Mouse (Mus musculus) frontal cortex, postnatal 14 days (tissue): ENCODE measurements around the gene Cdkn2a.

Experiments
- DNase-seq, 2 experiments: peaks; one replicate each; pipeline ENCODE4 v3.0.0; 2022; ENCODE audit warnings: low spot score in 2 of 2

Gene Cdkn2a

DNA sequence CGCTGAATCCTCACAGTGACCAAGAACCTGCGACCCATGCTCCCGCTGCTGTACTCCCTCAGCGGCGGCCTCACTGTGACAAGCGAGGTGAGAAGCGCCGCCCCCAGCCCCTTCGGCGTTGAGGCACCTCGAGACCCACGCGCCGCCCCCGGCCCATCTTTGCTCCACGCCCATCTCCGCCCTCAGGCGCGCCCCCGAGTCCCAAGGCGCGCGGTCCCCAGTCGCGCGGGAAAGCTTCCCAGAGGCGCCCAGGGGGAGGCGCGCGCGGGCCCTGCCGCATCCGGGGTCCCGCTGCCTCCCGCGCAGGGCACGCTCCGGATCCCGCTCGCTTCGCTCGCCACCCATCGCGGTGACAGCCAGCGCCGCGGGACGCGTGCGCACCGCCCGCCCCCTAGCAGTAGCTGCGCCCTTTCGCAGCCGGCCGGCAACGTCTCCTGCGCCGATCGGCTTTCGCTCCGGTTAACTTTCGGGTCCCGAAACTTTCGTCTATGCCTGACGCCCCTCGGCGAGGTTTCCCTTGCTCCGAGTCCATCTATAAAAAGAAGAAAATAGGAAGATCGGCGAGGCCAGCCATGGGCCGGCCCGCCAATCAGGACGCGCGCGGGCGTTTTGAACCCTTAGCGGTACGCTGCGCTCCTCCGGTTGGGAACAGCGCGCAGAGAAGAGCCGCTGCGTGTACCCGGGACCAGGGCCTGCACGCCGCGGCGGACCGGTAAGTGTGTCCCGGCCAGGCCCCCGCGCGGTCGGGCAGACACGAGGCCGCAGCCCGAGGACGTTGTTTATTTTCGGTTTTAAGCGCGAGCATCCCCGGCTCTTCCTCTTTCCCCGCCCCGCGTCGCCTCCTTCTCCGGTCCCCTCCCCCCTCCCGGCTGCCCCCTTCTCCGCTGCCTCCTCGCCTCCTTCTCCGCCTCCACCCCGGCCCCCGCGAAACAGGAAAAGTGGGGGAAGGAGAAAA lies at the start of gene Cdkn2a:
Gene Cdkn2a, minus strand, starts transcription at position 168 of the 955 bp plus-strand sequence.
- peak; percentile 13 to 25 for DNase-seq

DNA sequence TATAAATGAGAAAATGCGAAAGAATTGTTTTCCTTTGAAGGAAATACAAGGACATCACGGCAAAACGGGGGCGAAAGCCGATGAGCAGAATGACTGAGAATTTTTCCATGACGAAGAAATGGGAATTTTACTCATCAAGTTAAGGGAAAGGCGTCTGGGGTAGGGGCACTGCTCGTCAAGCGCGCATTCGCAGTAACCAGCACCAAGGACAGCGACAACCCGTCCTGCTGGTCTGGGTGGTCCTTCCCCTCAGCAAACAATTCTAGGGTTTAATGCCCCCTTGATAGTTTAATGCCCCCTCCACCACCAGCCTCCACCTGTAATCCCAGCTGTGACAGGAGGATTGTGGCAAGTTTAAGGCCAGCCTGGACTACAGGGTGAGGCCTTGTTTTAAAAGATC lies 19.0 kb upstream of the Cdkn2a start:
- no peak for DNase-seq

DNA sequence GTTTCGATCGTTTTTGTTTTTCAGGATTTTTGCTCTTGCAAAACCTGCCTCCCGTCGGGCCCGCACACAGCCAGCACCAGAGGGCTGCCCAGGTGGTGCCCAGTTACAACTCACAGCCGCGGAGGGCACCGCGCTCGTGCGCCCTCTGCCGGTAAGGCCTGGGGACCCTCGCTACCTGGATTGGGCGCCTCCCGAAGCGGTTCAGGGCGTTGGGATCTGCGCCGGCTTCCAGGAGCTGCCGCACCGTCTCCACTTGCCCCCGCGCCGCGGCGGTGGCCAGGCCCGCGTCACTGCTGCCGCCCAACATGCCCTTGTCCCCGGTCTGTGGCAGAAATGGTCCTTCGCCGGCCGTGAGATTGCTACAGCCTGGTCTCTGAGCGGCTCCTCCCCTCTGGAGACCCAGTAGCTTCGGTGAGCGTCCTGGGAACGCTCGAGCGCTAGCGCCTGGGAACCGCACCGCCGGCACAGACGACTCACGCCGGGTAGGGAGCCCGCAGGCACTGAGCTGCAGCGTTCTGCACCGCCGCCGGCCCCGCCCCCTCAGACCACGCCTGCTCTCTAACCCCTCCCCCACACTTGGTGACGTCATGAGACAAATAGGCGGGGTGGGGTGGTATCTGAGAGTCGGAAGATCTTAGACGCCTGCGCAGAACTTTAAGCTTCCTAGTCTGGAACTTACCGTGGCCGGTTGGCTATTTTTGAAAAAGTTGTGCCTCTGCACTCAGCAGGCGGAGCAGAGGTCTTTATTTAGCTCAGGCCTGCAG lies 16.2 kb upstream of the Cdkn2a start, which contains the start of gene Cdkn2b:
Gene Cdkn2b, minus strand, starts transcription at position 549 of the 764 bp plus-strand sequence.
- peak; percentile 56 to 58 for DNase-seq

GRCm38 (mm10) chr4:89309996-89310395 lies 15.5 kb upstream of the Cdkn2a start:
- DNase-seq: no peak

- no peak for DNase-seq
These were observed 13.5 kb upstream of the Cdkn2a start for GRCm38 (mm10) chr4:89308001-89308400.

DNA sequence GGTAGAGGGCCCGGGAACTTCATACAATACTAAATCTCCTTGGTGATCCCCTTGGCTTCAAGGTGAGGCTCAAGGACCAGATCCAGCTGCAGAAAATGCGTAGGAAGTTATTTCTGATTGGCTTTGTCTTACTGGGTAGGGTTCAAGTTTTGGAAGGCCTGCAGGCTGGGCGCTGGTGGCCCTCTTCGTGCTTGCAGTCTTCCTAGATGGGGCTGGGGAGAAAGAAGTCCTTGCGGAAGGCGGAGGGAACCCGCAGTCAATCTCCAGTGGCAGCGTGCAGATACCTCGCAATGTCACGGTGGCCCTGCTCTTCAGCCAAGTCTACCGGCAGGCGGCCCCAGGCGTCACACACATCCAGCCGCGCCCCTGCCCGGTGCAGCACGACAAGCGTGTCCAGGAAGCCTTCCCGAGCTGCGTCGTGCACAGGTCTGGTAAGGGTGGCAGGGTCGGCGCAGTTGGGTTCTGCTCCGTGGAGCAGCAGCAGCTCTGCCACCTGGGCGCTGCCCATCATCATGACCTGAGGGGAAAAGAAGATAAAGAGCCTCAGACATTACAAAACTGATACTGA lies 12.4 kb upstream of the Cdkn2a start:
- DNase-seq: no peak

DNA sequence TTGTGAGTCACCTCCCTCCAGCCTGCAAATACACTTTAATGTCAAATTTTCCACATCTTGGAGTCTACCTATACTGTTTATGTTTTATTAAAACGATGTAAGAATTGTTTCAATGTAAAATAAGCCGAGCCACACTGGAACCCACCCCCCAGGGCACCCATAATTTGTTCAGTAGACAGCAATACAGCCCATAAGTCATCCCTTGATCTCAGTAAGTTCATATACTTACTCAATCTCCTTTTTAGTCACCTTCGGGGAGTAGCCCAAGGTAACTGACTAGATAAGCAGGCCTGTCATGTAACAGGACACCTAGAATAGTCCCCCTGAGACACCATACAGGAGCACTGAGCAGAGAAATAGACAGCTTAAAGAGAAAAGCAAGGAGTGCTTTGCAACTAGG lies 11.2 kb upstream of the Cdkn2a start:
- DNase-seq: no peak

- DNase-seq: no peak
These were observed 9.0 kb upstream of the Cdkn2a start for GRCm38 (mm10) chr4:89303281-89303995.

DNA sequence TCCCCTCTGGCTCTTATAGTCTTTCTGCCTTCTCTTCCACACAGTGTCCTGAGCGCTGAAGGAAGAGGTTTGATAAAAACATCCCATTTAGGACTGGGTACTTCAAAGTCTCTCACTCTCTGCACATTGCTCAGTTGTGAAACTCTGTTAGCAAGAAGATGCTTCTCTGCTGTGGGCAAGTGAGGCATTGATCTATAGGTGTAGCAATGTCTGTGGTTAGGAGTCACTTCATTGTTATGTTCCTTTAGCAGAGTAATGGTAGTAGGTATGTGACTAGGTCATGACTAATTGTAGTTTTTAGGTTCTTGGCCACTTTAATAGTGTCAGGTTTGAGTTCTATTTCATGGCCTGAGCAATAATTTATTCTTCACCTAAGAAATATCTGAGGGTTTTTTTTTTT lies 7.7 kb upstream of the Cdkn2a start:
- no peak for DNase-seq

GRCm38 (mm10) chr4:89299721-89300120 lies 5.3 kb upstream of the Cdkn2a start:
- no peak for DNase-seq

- no peak for DNase-seq
These were observed 1.2 kb upstream of the Cdkn2a start for GRCm38 (mm10) chr4:89295441-89296220.

DNA sequence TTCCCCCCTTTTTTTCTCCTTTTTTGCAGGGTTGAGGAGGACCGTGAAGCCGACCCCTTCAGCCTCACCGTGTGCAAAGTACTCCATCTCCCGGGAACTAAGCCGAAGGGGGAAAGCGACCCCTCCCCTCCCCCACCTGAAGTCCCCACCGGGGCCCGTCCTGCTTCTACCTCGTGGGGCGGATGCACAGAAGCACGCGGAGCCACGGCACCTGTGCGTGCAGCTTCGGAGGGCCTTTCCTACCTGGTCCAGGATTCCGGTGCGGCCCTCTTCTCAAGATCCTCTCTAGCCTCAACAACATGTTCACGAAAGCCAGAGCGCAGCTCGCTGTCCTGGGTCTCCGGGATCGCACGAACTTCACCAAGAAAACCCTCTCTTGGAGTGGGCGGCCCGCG lies 365 bp downstream of the Cdkn2a start:
- DNase-seq: no peak

- DNase-seq: no peak
These were observed 937 bp downstream of the Cdkn2a start for GRCm38 (mm10) chr4:89293516-89293915.

DNA sequence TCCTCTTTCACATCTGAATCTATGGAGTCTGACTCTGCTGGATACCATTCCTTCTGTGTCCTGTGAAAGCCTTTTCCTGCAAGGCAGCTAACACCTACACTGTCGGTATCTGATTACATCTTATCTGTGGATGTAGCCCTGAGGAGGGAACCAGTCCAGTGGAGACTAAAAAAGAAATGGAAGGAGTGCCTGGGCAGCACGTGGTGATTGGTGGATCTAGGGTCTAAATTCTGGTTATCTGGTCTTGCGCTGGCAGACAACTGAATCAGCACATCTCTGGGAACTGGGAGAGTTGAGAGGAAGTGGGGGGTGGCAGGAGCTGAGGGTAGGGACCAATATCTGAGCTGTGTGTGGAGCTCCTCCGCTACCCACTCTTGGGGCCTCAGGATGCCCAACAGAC lies 5.4 kb downstream of the Cdkn2a start:
- DNase-seq: no peak

GRCm38 (mm10) chr4:89286566-89286965 lies 7.9 kb downstream of the Cdkn2a start:
- DNase-seq: no peak

DNA sequence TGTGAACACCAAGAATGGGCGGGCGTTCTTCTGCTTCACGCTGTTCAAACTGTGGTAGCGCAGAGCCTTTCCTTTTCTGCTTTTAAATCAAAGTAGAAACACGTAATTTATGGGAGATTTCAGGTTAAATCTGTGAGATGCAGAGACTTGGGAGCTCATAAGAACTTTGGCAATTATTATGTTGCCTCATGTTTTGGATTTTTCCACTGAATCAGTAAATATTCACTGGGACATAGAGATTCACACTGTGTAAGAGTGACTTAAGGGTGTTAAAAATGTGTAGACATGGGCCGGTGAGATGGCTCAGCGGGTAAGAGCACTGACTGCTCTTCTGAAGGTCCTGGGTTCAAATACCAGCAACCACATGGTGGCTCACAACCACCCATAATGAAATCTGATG lies 8.8 kb downstream of the Cdkn2a start:
- DNase-seq: no peak

GRCm38 (mm10) chr4:89282661-89283060 lies 11.8 kb downstream of the Cdkn2a start:
- DNase-seq: no peak

DNA sequence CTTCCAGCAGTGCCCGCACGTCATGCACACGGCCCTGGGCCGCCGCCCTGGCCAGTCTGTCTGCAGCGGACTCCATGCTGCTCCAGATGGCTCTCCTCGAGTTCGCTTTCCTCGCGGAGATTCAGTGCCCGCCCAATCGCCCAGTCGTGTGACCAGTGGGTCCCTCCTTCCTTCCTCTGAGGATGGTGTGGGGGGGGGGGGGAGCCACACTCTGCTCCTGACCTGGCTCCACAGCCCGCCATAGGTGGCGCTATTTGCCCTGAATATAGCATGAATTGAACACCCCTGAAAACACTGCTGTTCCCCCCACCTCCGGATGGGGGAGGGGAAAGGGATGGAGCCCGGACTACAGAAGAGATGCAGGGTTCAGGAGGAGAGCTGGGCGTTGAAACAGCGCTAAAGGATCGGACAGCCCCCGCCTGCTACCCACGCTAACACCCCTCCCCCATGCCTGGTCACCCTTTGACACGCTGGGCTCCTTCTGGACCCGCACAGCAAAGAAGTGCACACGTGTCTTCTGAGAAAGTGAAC lies 12.4 kb downstream of the Cdkn2a start:
- no peak for DNase-seq

DNA sequence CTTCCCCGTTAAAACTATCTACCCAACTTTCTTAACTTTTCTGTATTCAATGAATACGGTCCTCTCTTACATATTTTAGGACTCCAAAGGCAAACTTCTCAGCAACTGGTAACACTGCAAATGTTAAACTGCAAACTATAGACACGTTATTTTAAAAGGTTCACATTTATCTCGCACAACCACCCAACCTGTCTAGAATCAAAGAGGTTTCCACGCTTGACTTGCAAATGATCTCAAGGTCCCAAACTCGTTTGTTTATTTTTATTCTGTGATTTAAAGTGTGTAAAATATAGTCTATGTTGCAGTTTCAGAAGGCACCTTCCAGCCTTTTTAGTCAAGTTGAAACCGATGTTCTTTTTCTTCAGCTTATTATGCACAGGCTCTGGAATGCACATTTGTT lies 13.2 kb downstream of the Cdkn2a start:
- DNase-seq: no peak

- no peak for DNase-seq
These were observed 14.8 kb downstream of the Cdkn2a start for GRCm38 (mm10) chr4:89279641-89280040.
